Mouse (Mus musculus): Measurements from ENCODE around the gene Plagl2.

Plagl2 gene

DNA sequence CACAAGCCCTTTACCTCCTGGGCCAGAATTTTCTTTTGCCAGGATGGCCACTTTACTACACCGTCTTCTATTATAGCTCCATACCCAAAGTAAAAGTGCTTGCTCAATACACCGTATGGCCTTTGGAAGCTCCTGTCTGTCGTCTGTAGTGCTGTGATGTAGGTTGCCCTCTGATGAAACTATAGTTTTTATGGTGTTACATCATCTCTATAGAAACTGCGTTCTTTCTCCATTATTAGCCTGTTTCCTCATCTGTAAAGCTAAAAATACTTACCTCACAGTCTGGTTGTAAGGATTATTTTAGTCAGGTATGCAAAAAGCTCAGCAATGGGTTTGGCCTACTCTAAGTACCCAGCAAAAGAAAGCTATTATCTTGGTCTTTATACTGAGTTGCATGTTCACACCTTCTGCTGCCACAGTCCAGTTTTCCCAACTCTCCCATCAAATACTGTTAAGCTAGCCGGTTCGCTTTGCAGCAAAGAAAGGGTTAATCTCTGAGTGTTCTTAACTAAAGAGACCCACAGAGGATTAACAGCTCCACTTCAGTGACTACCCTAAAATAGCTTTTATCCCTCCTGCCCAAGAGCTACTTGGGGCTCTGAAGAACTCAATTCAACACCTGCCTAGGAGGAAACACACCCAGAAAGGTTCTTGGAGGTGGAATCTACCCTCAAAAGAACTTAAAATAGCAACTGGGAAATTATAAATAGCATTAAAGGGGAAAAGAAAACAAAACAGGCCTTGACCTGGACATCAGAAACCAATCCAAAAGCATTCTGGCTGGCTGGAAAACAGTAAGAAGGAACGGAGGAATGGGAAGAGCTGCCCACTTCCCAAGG, 2.0 kb downstream of the Plagl2 start:
- no peak for DNase-seq

DNA sequence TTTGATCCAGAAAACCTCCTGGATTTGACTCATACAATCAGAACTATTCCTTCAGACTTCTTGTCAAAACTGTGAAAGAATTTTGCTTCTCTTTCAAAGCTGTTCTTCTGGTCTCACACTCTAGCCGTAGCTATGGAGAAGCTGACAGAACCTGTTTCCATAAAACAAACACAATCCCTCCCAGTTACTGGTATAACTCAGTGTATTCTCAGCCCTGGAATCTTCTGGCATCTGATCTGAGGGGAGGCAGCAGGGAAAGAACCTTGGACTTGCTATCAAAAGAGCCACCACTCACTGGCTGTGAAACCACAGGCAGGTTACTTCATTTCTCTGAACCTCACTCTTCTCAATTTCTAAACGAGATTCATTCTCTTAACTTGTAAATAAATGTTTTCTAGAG, 2.8 kb downstream of the Plagl2 start:
- DNase-seq = no peak

DNA sequence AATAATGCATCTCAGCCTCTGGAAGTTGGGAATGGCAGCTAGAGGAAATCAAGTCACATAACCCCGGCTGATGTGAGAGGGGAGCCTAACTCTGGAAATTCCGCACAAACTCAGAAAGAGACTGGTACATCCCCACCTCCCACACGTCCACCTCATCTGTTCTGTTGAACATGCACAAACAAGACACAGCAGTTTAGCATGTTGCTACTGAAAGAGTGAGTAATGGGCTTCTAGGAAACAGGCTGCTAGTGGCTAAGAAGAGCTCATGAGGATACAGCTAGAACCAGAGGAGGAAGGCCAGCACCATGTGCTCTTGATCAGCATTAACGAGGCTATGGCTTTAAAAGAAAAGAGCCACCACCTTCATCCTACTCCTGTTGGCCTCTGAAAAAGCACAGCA, 3.3 kb downstream of the Plagl2 start:
- DNase-seq = no peak

DNA sequence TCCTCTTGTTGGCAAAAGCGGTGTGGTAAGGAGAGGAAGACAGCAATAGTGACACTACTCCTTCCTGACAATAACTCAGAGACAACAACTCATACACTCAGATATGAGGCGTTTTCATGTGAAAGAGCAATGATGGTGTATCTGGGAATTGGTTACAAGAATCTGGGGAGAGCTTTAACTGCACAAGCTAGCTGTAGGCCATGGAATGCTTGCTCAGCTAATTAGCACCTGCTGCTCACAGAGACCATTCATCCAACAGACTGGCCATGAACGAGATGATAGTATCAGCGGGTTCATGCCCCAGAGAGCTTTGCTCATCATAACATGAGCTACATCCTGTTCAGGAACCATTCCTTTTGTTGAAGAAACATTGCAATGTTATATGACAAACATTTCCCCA, 4.0 kb downstream of the Plagl2 start:
- DNase-seq = no peak

DNA sequence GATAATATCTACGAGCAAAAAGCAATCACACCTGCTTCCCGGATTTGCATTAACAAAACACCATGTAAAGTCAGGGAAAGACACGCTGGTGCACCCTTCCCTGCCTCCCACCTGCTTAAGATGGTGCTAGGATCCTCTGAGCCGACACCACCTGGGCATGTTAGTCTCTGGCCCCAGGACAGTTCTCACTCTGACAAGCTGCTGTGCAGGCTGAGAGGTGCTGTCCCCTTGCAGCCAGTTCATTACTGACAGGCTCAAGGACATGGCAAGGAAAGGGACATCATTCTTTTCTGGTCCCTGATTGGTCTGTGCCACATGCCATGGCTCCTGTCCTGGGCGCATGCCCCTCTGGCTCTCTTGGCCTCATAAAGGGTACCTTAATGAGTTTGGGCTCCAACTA, 12.7 kb downstream of the Plagl2 start:
- DNase-seq = no peak

DNA sequence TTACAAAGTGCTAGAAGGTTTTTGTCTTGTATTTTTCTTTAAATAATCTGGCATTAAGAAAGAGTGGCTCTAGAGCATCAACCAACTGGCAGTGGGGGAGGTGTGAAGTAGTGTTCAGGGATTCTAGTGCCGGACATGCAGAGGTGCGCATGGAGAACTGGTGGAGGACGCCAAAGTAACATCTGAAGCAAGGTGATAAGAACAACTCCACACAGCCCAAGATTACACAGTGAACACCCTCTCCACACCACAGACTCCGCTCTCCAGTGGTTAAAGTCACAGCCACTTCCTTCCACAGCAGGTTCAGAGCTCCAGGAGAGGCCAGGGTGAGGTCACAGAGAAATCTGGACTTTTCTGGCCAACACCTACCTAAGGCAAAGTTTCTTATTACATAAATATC, 13.3 kb downstream of the Plagl2 start:
- DNase-seq = no peak

DNA sequence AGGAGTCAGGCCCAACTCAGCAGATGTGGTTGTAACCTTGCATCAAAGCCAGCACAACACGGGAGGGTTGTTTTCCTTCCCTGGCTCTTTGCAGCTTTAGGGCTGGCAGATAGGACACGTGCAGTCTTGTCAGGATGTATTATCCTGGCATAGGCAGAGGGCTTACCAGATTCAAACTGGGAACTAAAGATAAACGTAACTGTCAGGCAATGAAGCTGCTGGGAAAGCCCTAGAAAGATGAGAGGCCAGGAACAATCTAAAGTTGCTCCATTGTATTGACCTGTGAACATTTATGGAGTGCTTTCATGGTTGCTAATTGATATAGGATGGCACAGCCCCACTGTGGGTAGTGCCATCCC, 15.7 kb downstream of the Plagl2 start:
- DNase-seq = no peak

DNA sequence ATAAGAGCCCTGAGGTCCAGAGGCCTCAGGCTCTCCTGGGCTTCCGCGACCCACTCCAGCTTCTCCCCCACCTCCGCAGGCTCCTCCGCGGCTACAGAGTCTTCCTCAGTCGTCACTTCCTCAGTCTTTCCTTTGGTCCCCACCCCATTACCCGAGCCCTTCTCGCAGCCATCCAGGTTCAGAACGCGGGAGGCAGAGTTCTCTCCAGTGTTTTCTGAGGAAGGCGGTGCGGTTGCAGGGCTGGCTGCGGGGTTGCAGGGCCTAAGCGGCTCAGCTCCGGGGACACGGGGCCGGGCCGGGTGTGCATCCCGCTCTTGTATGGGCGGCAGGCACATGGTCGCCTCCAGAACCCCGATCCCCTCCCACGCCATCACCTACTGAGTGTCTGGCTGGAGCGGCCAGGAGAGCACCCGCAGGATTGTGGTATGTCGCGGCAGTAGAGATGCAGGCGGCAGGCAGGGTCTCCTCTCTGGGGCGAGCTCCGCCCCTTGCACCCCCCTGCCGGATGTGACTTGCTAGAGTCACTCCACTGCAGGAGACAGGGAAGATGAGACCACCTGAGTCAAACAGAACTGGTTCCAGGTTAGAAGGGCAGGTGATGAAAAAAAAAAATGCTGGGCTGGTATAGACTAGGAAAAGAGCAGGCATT, 16.2 kb downstream of the Plagl2 start, which contains the start of gene Tspyl3:
Gene Tspyl3 (minus strand): TSS at position 496 of the 649 bp plus-strand sequence.
- DNase-seq = peak; percentile 69 to 76

DNA sequence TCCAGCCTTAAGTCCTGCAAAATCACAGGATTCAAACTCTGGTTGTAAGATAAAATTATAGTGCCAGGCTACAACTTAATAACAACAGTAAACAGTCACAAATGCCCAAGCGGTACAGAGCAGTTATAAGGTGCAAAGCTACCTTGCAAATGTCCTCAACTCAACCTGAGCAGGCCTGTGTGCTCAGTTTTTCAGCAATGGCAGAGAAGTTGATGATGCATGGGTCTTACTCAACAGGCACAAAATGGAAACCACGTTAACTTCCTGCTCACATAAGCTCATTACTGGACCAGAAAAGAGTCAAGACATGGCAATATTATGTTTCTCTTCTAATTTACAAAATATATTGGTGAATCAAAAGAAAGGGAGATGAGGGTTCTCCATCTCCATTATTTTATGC, 18.7 kb downstream of the Plagl2 start:
- DNase-seq = no peak

DNA sequence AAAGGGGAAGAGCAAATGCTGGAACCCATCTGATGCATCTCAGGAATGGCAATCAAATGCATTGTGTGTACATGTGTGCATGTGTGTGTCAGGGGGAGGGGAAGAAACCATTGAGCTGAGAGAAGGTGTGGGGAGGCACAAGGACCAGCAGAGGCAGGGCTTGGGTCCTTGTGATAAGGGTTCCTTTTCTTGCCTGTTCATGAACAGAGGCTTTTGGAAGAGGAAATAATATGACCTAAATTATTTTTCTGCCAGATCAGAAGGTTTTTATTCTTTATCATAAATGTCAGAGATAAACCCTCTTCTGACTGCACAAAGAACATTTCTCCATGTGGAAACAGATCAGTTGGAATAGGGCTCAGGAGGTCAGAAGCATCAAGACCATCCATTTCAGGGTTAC, 19.1 kb downstream of the Plagl2 start:
- no peak for DNase-seq

DNA sequence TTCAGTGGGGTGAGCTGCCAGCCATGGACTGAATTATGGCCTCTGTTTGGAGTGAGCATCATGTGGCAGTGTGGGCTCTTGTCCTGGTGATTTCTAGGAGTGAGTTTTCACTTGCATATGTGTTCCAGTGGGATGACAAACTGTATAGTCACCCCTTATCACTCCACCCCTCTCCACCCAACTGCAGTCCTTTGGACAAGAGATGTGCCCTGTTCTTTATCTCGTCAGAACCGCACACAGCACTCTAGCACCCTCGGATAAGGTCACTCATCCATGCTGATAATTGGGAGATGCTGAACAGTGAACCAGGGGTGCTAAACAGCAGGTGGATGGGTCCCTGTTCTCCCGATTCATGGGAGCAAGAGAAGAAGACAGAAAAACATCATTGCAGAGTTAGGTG, 19.6 kb downstream of the Plagl2 start:
- no peak for DNase-seq

DNA sequence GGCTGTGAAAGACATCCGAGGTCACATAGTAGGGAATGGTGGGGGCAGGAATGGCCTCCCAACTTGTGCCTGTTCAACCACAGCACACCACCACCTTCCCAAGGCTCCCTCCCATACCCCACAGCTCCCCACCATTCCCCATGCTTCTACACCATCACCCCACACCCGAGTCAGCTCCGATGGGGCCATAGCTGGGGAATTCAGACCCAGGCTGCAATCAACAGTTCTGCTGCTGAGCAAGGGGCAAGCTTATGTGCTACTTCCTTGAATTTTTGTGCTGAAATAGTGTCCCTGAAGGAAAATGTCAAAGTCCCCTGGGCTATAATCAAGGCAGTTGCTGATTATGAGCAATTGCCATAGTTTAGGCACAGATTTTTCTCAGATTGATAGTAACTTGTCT, 22.7 kb downstream of the Plagl2 start:
- no peak for DNase-seq

DNA sequence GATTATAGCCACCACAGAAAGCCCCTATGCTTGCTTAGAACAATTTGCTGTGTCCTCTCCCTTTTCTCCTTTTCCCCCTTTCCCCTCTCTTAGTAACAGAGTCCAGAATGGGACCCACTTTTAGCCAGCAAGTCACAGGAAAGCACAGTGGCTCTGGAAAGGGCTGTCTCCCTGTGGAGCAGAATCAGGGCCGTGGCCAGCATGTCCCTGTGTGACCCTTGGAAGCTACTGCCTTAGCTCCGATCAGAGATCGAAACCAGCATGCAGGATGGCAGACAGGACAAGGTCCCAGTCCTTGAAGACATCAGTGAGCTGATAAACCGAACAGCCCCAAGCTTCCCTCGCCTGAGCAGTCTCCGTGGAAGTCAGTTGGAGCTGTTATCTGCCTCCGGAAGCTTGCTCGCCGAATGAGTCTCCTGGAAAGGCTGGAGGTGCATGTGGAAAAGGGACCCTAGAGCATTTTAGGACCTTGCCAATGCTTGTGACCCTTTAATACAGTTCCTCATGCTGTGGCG, 23.3 kb downstream of the Plagl2 start:
- DNase-seq = no peak

DNA sequence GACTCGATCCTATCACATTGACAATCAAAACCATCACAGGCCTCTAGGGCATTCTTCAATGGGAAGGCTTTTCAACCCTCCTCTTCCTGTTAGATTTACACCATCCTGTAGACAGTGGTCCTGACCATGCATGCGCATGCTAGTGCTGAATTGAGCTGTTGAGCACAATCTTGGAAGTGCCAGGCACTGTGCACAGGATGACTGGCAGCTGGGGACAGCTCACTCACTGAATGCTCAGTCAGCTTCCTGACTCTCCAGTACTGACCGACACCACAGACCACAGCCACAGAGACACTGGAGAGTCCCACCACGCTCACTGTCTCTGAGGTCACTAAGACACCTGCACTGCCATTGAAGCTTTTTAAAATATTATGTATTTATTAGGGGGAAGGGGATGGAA, 25.8 kb downstream of the Plagl2 start:
- DNase-seq = no peak

DNA sequence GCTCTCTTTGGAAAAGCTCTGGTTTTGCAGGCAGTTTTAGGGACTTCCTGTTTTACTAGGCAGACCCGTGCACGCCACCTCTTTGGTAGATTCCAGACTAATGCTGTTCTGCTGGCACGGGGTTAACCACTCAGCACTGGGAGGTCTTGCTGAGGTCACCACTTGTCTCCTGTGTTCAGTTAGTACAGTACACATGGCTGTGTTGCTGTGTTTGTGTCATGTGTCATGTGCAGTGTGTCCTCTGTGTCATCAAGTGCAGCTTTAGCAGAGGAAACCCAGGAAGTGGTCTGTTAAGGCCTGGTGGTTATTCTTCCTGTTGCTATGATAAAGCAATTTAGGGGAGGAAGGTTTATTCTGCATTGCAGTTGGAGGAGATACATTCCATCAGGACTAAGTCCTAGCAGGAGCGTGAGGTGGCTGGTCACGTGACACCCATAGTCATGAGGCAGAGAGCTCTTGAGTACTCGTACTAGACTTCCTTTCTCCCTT, 26.4 kb downstream of the Plagl2 start:
- DNase-seq = no peak

DNA sequence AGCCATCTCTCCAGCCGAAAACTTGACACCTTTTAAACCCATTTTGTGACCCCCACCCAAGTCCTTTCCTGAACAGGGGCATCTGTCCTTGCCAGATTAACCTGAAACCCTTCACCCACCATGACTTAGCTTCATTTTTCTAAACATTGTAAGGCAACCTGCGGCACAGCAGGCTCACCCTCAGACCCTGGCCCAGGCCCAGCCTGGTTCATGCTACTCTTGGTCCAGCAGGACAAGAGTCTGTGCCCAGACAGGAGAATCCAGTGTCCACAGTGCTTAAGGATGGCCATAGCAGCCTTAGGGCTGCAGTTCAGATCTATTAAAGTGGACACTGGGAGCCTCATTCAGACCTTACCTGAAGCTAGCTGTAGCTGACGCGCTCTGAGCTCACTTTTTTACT, 27.9 kb downstream of the Plagl2 start:
- DNase-seq = no peak

DNA sequence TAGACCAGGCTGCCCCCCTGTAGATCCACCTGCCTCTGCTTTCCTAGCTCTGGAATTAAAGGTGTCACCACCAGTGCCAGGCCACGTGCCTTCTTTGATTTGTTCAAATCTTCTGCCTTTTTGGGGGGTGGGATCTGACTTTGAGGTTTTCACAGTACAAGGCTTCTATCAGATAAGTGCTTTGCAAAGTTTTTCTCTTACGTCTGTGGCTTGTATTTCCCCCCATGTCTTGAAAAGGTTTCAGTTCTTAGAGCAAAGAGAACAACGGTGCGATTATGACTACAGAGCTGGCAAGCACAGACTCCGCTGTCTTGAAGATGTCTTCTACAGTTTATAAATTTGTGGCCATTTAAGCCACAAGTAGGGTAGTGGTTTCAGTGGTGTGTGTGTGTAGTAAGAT, 29.8 kb downstream of the Plagl2 start:
- DNase-seq = no peak

DNA sequence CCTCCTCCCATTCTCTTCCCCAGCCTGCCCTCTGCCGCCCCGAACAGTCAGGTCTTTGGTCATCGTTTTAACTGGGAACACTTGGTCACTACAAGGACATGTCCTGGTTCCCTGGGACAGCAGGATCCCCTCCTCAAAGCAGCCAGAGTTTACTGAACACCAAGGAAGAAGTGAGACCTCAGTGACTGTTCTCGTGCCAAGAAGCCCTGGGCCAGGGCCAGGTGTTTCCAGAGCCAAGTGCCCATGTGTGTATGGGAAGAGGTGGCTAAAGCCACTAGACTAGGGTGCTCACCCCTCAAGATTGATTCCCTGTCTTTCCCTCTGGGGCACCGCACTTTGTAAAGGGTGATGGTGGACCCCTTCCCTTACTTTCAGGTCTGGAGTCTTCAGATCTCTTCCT, 31.9 kb downstream of the Plagl2 start:
- DNase-seq = no peak

DNA sequence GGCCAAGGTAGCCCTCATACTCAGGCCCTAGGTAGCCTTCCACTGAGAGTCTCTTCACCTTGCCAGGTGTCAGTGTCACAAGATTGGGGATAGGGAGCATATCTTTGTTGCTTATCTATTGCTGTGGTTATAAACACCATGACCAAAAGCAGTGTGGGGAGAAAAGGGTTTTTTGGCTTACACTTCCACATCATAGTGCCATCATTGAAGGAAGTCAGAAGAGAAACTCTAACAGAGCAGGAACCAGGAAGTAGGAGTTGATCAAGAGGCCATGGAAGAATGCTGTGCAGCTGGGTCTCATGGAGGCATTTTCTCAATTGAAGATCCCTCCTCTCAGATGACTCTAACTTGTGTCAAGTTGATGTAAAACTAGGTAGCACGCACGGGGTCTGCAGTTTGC, 33.1 kb downstream of the Plagl2 start:
- DNase-seq = no peak

DNA sequence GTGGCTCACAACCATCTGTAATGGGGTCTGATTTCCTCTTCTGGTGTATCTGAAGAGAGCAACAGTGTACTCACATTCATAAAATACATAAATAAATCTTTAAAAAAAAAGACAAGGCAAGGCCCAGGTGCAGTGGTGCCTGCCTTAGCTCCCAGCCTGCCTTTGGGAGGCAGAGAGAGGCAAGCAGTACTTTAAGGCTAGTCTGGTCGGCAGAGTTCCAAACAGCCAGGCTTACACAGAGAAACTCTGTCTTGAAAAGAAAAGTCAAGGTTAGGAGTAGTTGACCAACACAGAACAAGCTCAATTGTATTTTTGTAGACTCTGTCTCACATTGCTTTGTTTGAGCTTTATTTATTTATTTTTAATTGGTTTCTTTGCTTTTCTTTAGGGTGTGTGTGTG, 38.5 kb downstream of the Plagl2 start:
- DNase-seq = no peak

DNA sequence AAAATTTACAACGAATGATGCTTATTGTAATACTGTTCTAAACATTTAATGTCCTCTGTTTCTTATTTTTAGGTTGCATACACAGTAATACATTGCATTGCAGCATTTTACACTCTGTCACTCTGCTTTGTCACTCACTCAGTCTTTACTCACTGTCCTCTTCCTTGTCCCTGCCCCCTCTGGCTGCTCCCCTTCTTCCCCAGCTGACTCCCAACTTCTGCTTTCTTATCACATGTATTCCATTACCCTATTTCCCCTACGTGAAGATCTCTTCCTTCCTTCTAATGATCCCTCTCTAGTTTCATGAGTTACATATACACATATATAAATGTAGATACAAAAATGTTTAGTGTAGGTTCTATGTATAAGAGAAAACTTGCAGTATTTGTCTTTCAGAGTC, 42.1 kb downstream of the Plagl2 start:
- DNase-seq = no peak

DNA sequence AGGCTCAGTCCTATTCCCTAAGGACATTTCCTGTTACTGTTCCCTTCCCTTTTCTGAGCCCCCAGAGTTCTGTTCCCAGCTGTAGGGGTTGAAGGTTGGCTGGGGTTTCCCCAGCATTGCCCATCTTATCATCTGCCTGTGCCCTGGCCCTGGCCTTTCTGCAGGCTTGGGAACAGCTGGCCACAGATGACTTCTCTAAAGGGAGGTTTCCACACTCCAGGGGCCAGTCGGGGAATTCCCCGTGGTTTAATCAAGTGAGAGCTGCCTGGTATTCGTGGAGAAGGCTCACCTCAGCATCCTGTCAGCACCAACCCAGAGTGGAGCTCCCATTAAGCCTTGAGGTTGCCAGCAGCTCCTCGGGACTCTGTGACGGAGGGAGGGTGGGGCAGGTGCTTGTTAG, 42.7 kb downstream of the Plagl2 start:
- peak in 1 of 2 experiments; percentile 32 for DNase-seq

DNA sequence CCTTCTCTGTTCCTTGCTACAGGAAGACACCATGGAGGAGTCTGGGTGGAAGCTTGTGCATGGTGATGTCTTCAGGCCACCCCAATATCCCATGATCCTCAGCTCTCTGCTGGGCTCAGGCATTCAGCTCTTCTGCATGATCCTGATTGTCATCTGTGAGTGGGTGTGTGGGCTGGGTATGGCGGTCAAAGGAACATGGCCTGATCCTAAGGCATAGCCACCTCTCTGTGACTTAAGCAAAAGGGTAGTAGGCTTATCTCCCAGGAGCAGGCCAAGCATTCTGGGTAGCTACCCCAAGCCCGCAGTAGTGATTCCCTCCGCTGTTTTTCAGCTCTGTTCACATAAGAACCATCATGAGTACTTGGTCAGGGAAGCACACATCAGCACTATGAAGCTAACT, 47.0 kb downstream of the Plagl2 start:
- no peak for DNase-seq

DNA sequence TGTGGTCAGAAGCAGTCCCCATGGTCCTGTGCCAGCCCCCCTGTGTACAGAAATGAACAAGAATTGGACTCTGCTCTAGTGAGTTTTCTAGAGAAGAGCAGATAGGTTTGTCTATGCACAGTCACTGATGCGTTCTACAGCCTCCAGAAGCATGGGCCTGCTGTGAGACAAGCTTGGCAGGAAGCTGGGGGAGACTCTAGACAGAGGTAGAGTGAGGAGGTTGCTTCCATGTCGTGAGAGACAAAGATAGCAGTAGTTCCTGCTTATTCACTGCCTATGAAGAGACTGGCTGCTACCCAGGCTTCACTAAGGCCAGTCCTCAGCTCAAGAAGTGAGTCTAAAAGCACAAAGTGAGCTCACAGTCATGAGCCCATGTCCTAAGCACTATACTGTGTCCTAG, 50.0 kb downstream of the Plagl2 start:
- no peak for DNase-seq

Measured in kidney, postnatal 4 days (tissue).